Mouse (Mus musculus) limb, embryonic 12.5 days (tissue): ENCODE measurements around the gene Clhc1. TPM values are rescaled to one million over a fixed set of nuclear protein-coding genes. Genes with fewer than 3 reads are reported as not detected.
A peak's percentile ranks its signal among the peaks of the same experiment; 100 is the strongest.

ENCODE experiments used
- ATAC-seq: fragments of 200-750 bp; cut with Nextera tagmentation; 2 replicates; pipeline ENCODE4 v1.8.0; 2017; ENCODE audit warnings: low read depth, moderate TSS enrichment; ENCODE audit not compliant: insufficient number of reproducible peaks, insufficient read depth, low FRiP score, low TSS enrichment
- H3K27ac ChIP-seq: fragments of 300-500 bp; sonication (generic); 2 replicates; pipeline ENCODE4 v1.5.1; 2016; ENCODE audit warnings: mild to moderate bottlenecking, moderate library complexity
- H3K27me3 ChIP-seq: fragments of 300-500 bp; sonication (generic); 2 replicates; pipeline ENCODE4 v1.6.1; 2016; ENCODE audit warnings: mild to moderate bottlenecking, moderate library complexity
- H3K36me3 ChIP-seq: fragments of 300-500 bp; sonication (generic); 2 replicates; pipeline ENCODE4 v1.6.1; 2016; ENCODE audit warnings: mild to moderate bottlenecking, moderate library complexity
- H3K4me1 ChIP-seq: fragments of 300-500 bp; sonication (generic); replicated peaks from 2 replicates; pipeline ENCODE4 v1.6.1; 2016
- H3K4me2 ChIP-seq: fragments of 300-500 bp; sonication (generic); 2 replicates; pipeline ENCODE4 v1.6.1; 2016; ENCODE audit warnings: mild to moderate bottlenecking, moderate library complexity
- H3K4me3 ChIP-seq: fragments of 300-500 bp; sonication (generic); replicated peaks from 2 replicates; pipeline ENCODE4 v1.5.1; 2016; ENCODE audit warnings: mild to moderate bottlenecking
- H3K9ac ChIP-seq: fragments of 300-500 bp; sonication (generic); replicated peaks from 2 replicates; pipeline ENCODE4 v1.6.1; 2016; ENCODE audit warnings: mild to moderate bottlenecking, moderate library complexity
- H3K9me3 ChIP-seq: fragments of 300-500 bp; sonication (generic); 2 replicates; pipeline ENCODE4 v1.6.1; 2016; ENCODE audit warnings: mild to moderate bottlenecking, moderate library complexity
- WGBS: fragments of 180-500 bp; shearing (Covaris S2); methylation state at CpG from one replicate; pipeline ENCODE4 v1.1.7; 2016; 5-methylcytosine and 5-hydroxymethylcytosine counted together
- polyA plus RNA-seq: library from polyadenylated mRNA; unstranded; fragments of >200 nt; fragmentation: Nextera tagmentation; extraction: Ambion mirVana; gene quantifications from 2 replicates; pipeline ENCODE4 v1.2.1, GENCODE M21; 2016

Gene Clhc1
- polyA plus RNA-seq, result 0.13 and 0.31 TPM in 2 replicates

DNA sequence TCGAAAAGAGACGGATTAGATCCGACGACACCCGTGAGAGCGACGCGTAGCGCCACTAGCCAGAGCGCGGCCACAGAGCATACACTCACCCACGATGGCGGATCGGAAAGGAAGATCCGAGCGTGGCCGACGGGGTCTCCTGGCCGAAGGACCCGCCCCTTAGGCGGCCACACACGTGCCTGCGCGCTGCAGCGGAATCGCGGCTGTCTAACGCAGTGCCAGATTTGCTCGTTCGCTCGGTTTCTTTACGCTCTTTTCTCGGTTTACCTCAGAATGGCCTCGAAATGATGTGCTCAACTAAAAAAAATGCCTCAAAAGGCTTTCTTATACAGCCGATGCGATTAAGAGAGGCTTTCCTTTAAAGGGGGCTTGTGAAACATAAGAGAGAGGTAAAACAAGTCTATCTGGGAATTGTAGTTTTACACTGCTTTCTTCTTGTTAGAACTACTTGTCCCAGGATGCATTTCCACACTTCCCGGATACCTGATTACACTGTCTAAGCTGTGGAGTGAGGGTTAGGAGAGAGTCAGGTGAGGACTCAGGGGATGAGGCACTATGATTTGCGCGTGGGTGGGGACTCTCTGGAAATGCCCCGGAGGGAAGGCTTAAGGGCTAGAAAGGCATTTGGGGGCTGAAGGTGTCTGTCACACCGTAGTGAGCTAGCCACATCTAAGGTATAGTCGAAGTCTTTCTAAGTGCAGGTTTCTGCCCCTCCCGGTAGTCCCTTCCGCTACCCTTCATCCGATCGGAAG is at the start of gene Clhc1, which contains the start of gene Rps27a:
TSS of gene Clhc1 (plus strand) at position 199 of the 752 bp plus-strand sequence.
TSS of gene Rps27a (minus strand) at position 358 of the 752 bp plus-strand sequence.
- under 1% methylated on average over 46 of the region's 46 CpGs for WGBS
- H3K9ac ChIP-seq, result peak within 1 kb of the TSS; percentile 91
- no peaks in the 10 kb centered on the region for H3K27me3 ChIP-seq
- peak within 1 kb of the TSS; percentile 69 for H3K4me2 ChIP-seq
- H3K27ac ChIP-seq, result peak within 1 kb of the TSS; percentile 85
- H3K4me1 ChIP-seq, result peaks cover 12% of the 10 kb centered on the region
- ATAC-seq, result peak; percentile 97
- peaks cover 37% of the 10 kb centered on the region for H3K36me3 ChIP-seq
- peak within 1 kb of the TSS; percentile 71 for H3K4me3 ChIP-seq
- no peaks in the 10 kb centered on the region for H3K9me3 ChIP-seq

DNA sequence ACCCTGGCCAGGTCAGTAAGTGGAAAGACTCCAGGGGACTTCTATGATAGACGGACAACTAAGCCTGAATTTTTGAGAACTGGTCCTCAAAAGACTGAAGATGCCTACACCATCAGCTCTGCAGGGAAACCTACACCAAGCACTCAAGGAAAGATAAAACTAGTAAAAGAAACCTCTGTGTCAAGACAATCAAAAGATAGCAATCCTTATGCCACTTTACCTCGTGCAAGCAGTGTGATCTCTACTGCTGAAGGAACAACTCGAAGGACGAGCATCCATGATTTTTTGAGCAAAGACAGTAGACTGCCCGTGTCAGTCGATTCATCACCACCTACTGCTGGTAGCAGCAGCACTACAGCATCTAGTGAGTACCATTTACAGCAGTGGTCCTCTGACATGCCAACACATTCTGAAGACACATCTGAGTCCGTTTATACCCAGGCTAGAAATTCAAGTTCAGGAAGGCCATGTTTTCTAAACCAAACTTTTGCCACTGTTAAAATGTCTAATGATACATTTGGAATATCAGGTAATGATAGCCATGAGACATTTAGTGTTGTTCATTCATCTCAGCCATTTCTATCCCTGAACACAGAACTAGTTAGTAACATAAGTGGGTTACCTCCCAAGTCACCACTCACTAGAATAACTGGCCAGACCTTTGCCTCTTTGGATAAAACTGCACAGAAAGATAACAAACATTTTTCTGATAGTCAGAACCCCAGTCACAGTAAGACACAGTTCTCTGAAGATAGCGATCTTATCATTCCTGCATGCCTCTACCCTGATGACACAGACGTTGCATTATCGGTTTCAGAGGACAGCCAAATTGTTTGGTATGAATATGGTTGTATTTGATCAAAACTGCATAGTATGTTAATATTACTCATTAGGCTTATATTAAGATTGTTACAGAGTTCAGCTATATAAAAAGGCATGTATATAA is 43.5 kb upstream of the Clhc1 start:
- no peak for ATAC-seq
- no peak overlapping the region for H3K9ac ChIP-seq
- H3K9me3 ChIP-seq, result no peaks in the 10 kb centered on the region
- H3K27ac ChIP-seq, result no peak overlapping the region
- no peak overlapping the region for H3K4me3 ChIP-seq
- WGBS, result 95% methylated on average over 10 of the region's 10 CpGs
- peaks cover 46% of the 10 kb centered on the region for H3K36me3 ChIP-seq
- no peaks in the 10 kb centered on the region for H3K27me3 ChIP-seq
- no peaks in the 10 kb centered on the region for H3K4me1 ChIP-seq
- H3K4me2 ChIP-seq, result no peak overlapping the region

DNA sequence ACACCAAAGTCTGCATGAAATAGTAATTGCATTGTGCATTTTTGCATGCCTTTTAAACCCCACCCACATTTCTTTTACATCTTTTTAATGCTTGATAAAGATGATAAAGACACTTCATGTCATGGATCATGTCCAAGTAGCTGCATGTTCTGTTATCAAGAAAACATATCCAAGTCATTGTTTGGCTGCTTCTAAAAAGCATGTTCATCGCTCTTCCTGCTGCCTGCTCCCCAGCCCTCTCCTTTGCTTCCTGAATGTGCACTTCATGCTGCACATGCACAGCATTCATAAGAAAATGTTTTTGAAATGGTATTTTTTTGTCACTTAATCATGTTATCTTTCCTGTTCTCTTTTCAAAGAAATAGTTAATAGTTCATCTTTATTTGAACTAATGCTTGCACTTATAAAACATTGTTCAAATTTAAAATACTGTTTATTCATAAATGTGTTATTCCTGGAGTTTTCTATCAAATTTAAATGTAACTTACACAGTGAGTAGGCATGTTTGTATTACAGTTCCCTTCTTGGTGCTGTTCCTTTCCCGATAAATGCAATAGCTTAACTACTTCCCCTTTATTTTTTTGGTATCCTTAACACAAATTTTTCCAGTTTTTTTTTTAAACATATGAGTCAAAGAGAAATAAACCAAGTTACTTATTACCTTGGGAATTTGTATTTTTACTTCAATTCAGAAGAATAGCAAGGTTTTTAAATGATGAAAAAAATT is 42.7 kb upstream of the Clhc1 start:
- Histone ChIP-seq H3K4me2 (no peak overlapping the region), H3K4me1 (no peaks in the 10 kb centered on the region), H3K9ac (no peak overlapping the region), H3K27me3 (no peaks in the 10 kb centered on the region), H3K27ac (no peak overlapping the region), H3K9me3 (no peaks in the 10 kb centered on the region), H3K4me3 (no peak overlapping the region), H3K36me3 (peaks cover 41% of the 10 kb centered on the region)
- ATAC-seq, result no peak
- WGBS, result 96% methylated on average over 2 of the region's 2 CpGs

GRCm38 (mm10) chr11:29509421-29509820 is 38.3 kb upstream of the Clhc1 start:
- H3K9me3 ChIP-seq, result no peaks in the 10 kb centered on the region
- H3K4me3 ChIP-seq, result no peak overlapping the region
- no peak for ATAC-seq
- 86% methylated on average over 1 of the region's 1 CpGs for WGBS
- H3K4me2 ChIP-seq, result no peak overlapping the region
- H3K27ac ChIP-seq, result no peak overlapping the region
- H3K36me3 ChIP-seq, result peaks cover 31% of the 10 kb centered on the region
- no peak overlapping the region for H3K9ac ChIP-seq
- no peaks in the 10 kb centered on the region for H3K27me3 ChIP-seq
- no peaks in the 10 kb centered on the region; the same call in 1 of the 2 replicates for H3K4me1 ChIP-seq

GRCm38 (mm10) chr11:29512818-29513535 is 34.8 kb upstream of the Clhc1 start:
- no peak overlapping the region for H3K4me2 ChIP-seq
- H3K9ac ChIP-seq, result no peak overlapping the region
- ATAC-seq, result no peak
- H3K4me1 ChIP-seq, result no peaks in the 10 kb centered on the region; the same call in 1 of the 2 replicates
- no peak overlapping the region for H3K4me3 ChIP-seq
- H3K9me3 ChIP-seq, result no peaks in the 10 kb centered on the region
- H3K27me3 ChIP-seq, result no peaks in the 10 kb centered on the region
- no peak overlapping the region for H3K27ac ChIP-seq
- 91% methylated on average over 4 of the region's 4 CpGs for WGBS
- H3K36me3 ChIP-seq, result peaks cover 13% of the 10 kb centered on the region; the same call in 1 of the 2 replicates

DNA sequence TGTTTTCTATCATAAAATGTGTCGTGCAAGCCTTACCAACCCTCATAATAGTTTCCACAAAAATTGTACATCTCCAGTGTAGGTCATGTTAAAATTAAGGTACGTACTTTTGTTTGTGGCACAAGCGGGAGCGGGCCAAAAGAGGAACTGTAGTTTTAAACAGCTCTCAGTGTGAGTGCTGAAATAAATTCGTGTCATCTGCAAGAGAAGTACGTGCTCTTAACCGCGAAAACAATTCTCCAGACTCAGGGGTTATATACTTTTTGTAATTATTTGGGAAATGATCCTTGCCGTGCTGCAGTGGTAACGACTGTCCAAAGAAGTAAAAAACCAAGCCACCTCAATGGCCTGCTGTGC is 33.4 kb upstream of the Clhc1 start:
- 24% methylated on average over 10 of the region's 10 CpGs for WGBS
- no peak; the same call in 1 of the 2 replicates for ATAC-seq
- peaks cover 13% of the 10 kb centered on the region; the same call in 1 of the 2 replicates for H3K36me3 ChIP-seq

DNA sequence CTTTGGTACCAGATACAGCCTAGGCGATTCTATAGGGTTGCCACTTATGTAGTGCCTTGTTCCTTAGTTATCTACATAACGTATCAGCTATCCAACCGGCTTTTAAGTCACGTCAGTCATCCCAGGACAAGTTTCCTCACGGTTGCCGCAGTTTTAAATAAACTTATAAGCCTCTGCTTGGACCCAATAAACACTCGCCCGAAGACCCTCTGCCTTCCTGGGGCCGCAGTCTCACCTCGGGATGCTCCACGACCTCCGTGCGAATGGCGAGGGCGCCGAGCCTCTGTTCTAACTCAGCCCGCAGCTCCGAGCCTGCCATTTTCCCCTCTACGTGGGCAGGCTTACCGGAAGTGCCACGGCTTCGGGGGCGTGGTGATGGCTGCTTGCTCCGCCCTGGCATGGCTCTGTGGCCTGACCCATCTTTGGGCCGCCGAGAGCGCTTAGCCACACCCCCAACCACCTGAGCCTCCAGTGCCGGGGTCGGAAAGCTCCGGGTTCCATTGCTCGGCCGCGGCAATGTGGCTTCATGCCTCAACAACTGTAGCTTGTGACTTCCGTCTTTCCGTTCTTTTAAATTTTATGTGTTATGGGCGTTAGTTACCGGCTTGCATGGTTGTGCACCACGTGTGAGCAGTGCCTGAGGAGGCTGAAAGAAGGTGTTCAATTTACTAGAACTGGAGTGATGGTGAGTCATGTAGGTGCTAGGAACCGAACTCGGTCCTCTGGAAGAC is 32.9 kb upstream of the Clhc1 start, which contains the start of gene Prorsd1:
TSS of gene Prorsd1 (minus strand) at position 352 of the 731 bp plus-strand sequence.
- H3K4me3 ChIP-seq, result peak within 1 kb of the TSS; percentile 61
- no peaks in the 10 kb centered on the region; the same call in 1 of the 2 replicates for H3K4me1 ChIP-seq
- ATAC-seq, result peak; percentile 98
- H3K27ac ChIP-seq, result peak within 1 kb of the TSS; percentile 86
- WGBS, result 3% methylated on average over 40 of the region's 40 CpGs
- peaks cover 13% of the 10 kb centered on the region; the same call in 1 of the 2 replicates for H3K36me3 ChIP-seq
- no peaks in the 10 kb centered on the region for H3K27me3 ChIP-seq
- peak within 1 kb of the TSS; percentile 67 for H3K9ac ChIP-seq
- no peaks in the 10 kb centered on the region for H3K9me3 ChIP-seq
- H3K4me2 ChIP-seq, result peak within 1 kb of the TSS; percentile 63

More for the DNA sequence above, 33.4 kb upstream of the Clhc1 start:
- peak overlapping the region; percentile 61 for H3K4me3 ChIP-seq
- H3K4me2 ChIP-seq, result peak overlapping the region; percentile 63
- H3K27ac ChIP-seq, result peak overlapping the region; percentile 86
- H3K27me3 ChIP-seq, result no peaks in the 10 kb centered on the region
- no peaks in the 10 kb centered on the region; the same call in 1 of the 2 replicates for H3K4me1 ChIP-seq
- peak overlapping the region; percentile 67 for H3K9ac ChIP-seq
- no peaks in the 10 kb centered on the region for H3K9me3 ChIP-seq

GRCm38 (mm10) chr11:29525988-29526794 is 21.6 kb upstream of the Clhc1 start, which contains the start of gene Mtif2:
TSS of gene Mtif2 (plus strand) at chr11:29526408.
- H3K4me1 ChIP-seq, result peaks cover 3% of the 10 kb centered on the region; the same call in 1 of the 2 replicates
- peak within 1 kb of the TSS; percentile 87 for H3K27ac ChIP-seq
- WGBS, result 2% methylated on average over 47 of the region's 47 CpGs
- H3K9ac ChIP-seq, result peak within 1 kb of the TSS; percentile 77
- H3K36me3 ChIP-seq, result peaks cover 11% of the 10 kb centered on the region; the same call in 1 of the 2 replicates
- ATAC-seq, result peak; percentile 94
- H3K9me3 ChIP-seq, result no peaks in the 10 kb centered on the region
- H3K27me3 ChIP-seq, result no peaks in the 10 kb centered on the region
- H3K4me2 ChIP-seq, result peak within 1 kb of the TSS; percentile 65
- H3K4me3 ChIP-seq, result peak within 1 kb of the TSS; percentile 69

DNA sequence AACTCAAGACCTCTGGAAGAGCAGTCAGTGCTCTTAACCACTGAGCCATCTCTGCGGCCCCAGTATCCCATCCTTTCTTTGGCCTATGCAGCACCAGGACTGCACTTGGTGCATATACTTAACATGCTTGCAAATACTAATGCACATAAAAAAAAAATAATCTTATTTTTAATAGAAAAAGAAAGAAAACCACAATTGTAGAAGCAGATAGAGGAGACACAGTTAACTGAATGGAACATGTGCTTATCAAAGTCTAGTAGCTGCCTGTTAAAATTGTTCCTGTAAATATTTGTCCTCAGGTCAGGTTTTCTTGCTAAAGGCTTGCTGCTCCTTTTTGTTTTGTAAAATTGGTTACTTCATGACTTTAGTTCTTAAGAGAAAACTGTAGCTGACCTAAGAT is 9.5 kb upstream of the Clhc1 start:
- no peaks in the 10 kb centered on the region for H3K9me3 ChIP-seq
- no peak for ATAC-seq
- H3K27ac ChIP-seq, result no peak overlapping the region
- no peak overlapping the region for H3K9ac ChIP-seq
- H3K4me2 ChIP-seq, result no peak overlapping the region
- H3K4me3 ChIP-seq, result no peak overlapping the region
- H3K36me3 ChIP-seq, result peaks cover 62% of the 10 kb centered on the region
- H3K4me1 ChIP-seq, result no peaks in the 10 kb centered on the region
- no peaks in the 10 kb centered on the region for H3K27me3 ChIP-seq
- WGBS, result 86% methylated on average over 1 of the region's 1 CpGs
